Mouse (Mus musculus) T-cell, adult 66 days (primary cell): ENCODE results near the gene Slc5a1. TPM values are rescaled to one million over a fixed set of nuclear protein-coding genes. Genes with fewer than 3 reads are reported as not detected.

ENCODE experiments used
- total RNA-seq, 2 experiments: library from RNA; stranded (reverse); gene quantifications; 3 replicates in 1 of 2; 4 replicates in 1 of 2; pipeline ENCODE4 v1.2.4; 2023

Gene Slc5a1
- total RNA-seq: not detected

DNA sequence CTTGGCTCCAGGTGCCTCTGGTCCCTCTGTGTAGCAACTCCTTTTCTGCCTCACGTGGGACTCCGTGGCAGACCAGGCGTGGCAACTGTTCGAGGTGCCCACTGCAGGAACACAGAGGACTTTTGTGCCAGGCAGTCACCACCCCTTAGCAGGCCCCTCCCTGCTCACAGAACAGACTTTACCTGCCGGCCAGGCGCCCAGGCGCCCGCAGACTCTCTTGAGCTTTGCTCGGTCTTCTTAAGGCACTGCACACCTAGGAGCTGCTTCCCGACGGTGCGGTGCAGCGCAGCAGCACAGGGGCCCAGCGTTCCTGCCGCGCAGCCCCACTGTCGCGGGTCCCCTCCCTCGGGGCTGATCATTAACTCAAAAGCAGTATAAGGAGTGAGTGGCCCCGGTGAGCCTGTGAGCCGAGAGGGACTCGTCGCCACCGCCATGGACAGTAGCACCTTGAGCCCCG is at the start of gene Slc5a1:
Gene Slc5a1, plus strand, starts transcription at position 195 of the 457 bp plus-strand sequence.

Other genes starting within 250 kb of the Slc5a1 start
- gene Prr14l, start 250.0 kb upstream of the Slc5a1 start, total RNA-seq: 10 to 100 TPM; 46.8 to 57.2 TPM
- 10 to 100 TPM; 60.2 to 62.6 TPM for gene Depdc5, start 240.5 kb upstream of the Slc5a1 start, total RNA-seq
- gene Ywhah, start 85.4 kb upstream of the Slc5a1 start, total RNA-seq: 100 to 1,000 TPM; 119 to 131 TPM
- under 1 TPM; 0.61 to 0.77 TPM for gene Spon2, start 114.2 kb downstream of the Slc5a1 start, total RNA-seq
- gene Ctbp1, start 170.8 kb downstream of the Slc5a1 start, total RNA-seq: 100 to 1,000 TPM; 214 to 236 TPM
- gene Maea, start 231.3 kb downstream of the Slc5a1 start, total RNA-seq: 10 to 100 TPM; 81.0 to 84.3 TPM